Mouse (Mus musculus): ENCODE measurements around the gene Homer3. TPM values are rescaled to one million over a fixed set of nuclear protein-coding genes. Genes with fewer than 3 reads are reported as not detected.

The Homer3 gene
- polyA plus RNA-seq, 1 experiment from 2014 or later, result 47.0 TPM

Other genes with a start within 250 kb of the Homer3 start
- gene Mau2, start 240.1 kb upstream of the Homer3 start, polyA plus RNA-seq (2015; fragmentation: Nextera tagmentation; extraction: Ambion mirVana), result 72.0 and 80.7 TPM in 2 replicates
- 61.0 and 68.6 TPM in 2 replicates for gene Sugp1, start 240.0 kb upstream of the Homer3 start, polyA plus RNA-seq (2015; fragmentation: Nextera tagmentation; extraction: Ambion mirVana)
- gene Tm6sf2, start 209.9 kb upstream of the Homer3 start, polyA plus RNA-seq (2015; fragmentation: Nextera tagmentation; extraction: Ambion mirVana), result 1.9 TPM in 2 replicates
- 0.39 and 0.75 TPM in 2 replicates for gene Hapln4, start 199.4 kb upstream of the Homer3 start, polyA plus RNA-seq (2015; fragmentation: Nextera tagmentation; extraction: Ambion mirVana)
- 128 and 135 TPM in 2 replicates for gene Ncan, start 162.0 kb upstream of the Homer3 start, polyA plus RNA-seq (2015; fragmentation: Nextera tagmentation; extraction: Ambion mirVana)
- gene Nr2c2ap, start 151.5 kb upstream of the Homer3 start, polyA plus RNA-seq (2015; fragmentation: Nextera tagmentation; extraction: Ambion mirVana), result 32.6 and 36.4 TPM in 2 replicates
- 12.5 and 14.3 TPM in 2 replicates for gene Rfxank, start 143.7 kb upstream of the Homer3 start, polyA plus RNA-seq (2015; fragmentation: Nextera tagmentation; extraction: Ambion mirVana)
- 53.6 and 58.2 TPM in 2 replicates for gene Borcs8, start 143.3 kb upstream of the Homer3 start, polyA plus RNA-seq (2015; fragmentation: Nextera tagmentation; extraction: Ambion mirVana)
- 0.40 TPM in 2 replicates for gene Mef2b, start 143.1 kb upstream of the Homer3 start, polyA plus RNA-seq (2015; fragmentation: Nextera tagmentation; extraction: Ambion mirVana)
- gene Tmem161a, start 110.5 kb upstream of the Homer3 start, polyA plus RNA-seq (2015; fragmentation: Nextera tagmentation; extraction: Ambion mirVana), result 44.3 and 52.3 TPM in 2 replicates
- gene Slc25a42, start 70.5 kb upstream of the Homer3 start, polyA plus RNA-seq (2015; fragmentation: Nextera tagmentation; extraction: Ambion mirVana), result 5.3 and 5.4 TPM in 2 replicates
- 72.1 and 81.8 TPM in 2 replicates for gene Sugp2, start 48.6 kb upstream of the Homer3 start, polyA plus RNA-seq (2015; fragmentation: Nextera tagmentation; extraction: Ambion mirVana)
- 79.1 and 89.7 TPM in 2 replicates for gene Armc6, start 48.4 kb upstream of the Homer3 start, polyA plus RNA-seq (2015; fragmentation: Nextera tagmentation; extraction: Ambion mirVana)
- 45.8 and 50.9 TPM in 2 replicates for gene Ddx49, start 19.7 kb downstream of the Homer3 start, polyA plus RNA-seq (2015; fragmentation: Nextera tagmentation; extraction: Ambion mirVana)
- 275 and 288 TPM in 2 replicates for gene Cope, start 19.7 kb downstream of the Homer3 start, polyA plus RNA-seq (2015; fragmentation: Nextera tagmentation; extraction: Ambion mirVana)
- 24.5 and 25.1 TPM in 2 replicates for gene Cers1, start 32.9 kb downstream of the Homer3 start, polyA plus RNA-seq (2015; fragmentation: Nextera tagmentation; extraction: Ambion mirVana)
- gene Gdf1, start 47.0 kb downstream of the Homer3 start, polyA plus RNA-seq (2015; fragmentation: Nextera tagmentation; extraction: Ambion mirVana), result 1.2 and 2.6 TPM in 2 replicates
- 14.4 and 15.9 TPM in 2 replicates for gene Upf1, start 70.5 kb downstream of the Homer3 start, polyA plus RNA-seq (2015; fragmentation: Nextera tagmentation; extraction: Ambion mirVana)
- 0.14 and 0.96 TPM in 2 replicates for gene Comp, start 90.7 kb downstream of the Homer3 start, polyA plus RNA-seq (2015; fragmentation: Nextera tagmentation; extraction: Ambion mirVana)
- gene Crtc1, start 156.8 kb downstream of the Homer3 start, polyA plus RNA-seq (2015; fragmentation: Nextera tagmentation; extraction: Ambion mirVana), result 35.6 and 37.6 TPM in 2 replicates
- gene Klhl26, start 194.1 kb downstream of the Homer3 start, polyA plus RNA-seq (2015; fragmentation: Nextera tagmentation; extraction: Ambion mirVana), result 24.3 and 25.8 TPM in 2 replicates
- gene Tmem59l, start 204.5 kb downstream of the Homer3 start, polyA plus RNA-seq (2015; fragmentation: Nextera tagmentation; extraction: Ambion mirVana), result 78.5 and 78.8 TPM in 2 replicates
- gene Crlf1, start 210.3 kb downstream of the Homer3 start, polyA plus RNA-seq (2015; fragmentation: Nextera tagmentation; extraction: Ambion mirVana), result 2.2 and 2.9 TPM in 2 replicates
- gene Rex1bd, start 223.9 kb downstream of the Homer3 start, polyA plus RNA-seq (2015; fragmentation: Nextera tagmentation; extraction: Ambion mirVana), result 147 and 148 TPM in 2 replicates
- gene Uba52, start 228.0 kb downstream of the Homer3 start, polyA plus RNA-seq (2015; fragmentation: Nextera tagmentation; extraction: Ambion mirVana), result 715 and 758 TPM in 2 replicates
- gene Fkbp8, start 244.9 kb downstream of the Homer3 start, polyA plus RNA-seq (2015; fragmentation: Nextera tagmentation; extraction: Ambion mirVana), result 385 and 391 TPM in 2 replicates
- 47.7 and 50.5 TPM in 2 replicates for gene Kxd1, start 245.1 kb downstream of the Homer3 start, polyA plus RNA-seq (2015; fragmentation: Nextera tagmentation; extraction: Ambion mirVana)

All from hindbrain, embryonic 13.5 days (tissue).